Mouse (Mus musculus) heart, adult 11 months (tissue): ENCODE measurements around the gene Nms.

Experiments
- DNase-seq: peaks from one replicate; pipeline ENCODE4 v3.0.0; 2022

Gene Nms

GRCm38 (mm10) chr1:38938849-38939248 lies at the start of gene Nms:
Gene Nms, plus strand, starts transcription at chr1:38939149.
- no peak for DNase-seq

GRCm38 (mm10) chr1:38891444-38891843 lies 47.5 kb upstream of the Nms start:
- peak; percentile 22 for DNase-seq

- DNase-seq, result no peak
Observed at GRCm38 (mm10) chr1:38893081-38893480, 45.9 kb upstream of the Nms start.

GRCm38 (mm10) chr1:38897431-38898248 lies 41.3 kb upstream of the Nms start, which contains the start of gene Chst10:
Gene Chst10, minus strand, starts transcription at chr1:38898161.
- DNase-seq, result peak; percentile 95

- no peak for DNase-seq
Observed at GRCm38 (mm10) chr1:38902571-38902970, 36.4 kb upstream of the Nms start.

- DNase-seq, result no peak
Observed at GRCm38 (mm10) chr1:38903985-38904384, 35.0 kb upstream of the Nms start.

- DNase-seq, result no peak
Observed at GRCm38 (mm10) chr1:38928996-38929395, 10.0 kb upstream of the Nms start.

GRCm38 (mm10) chr1:38929468-38929867 lies 9.5 kb upstream of the Nms start:
- DNase-seq, result no peak

GRCm38 (mm10) chr1:38930767-38931166 lies 8.2 kb upstream of the Nms start:
- no peak for DNase-seq

GRCm38 (mm10) chr1:38934668-38935067 lies 4.3 kb upstream of the Nms start:
- no peak for DNase-seq

GRCm38 (mm10) chr1:38936780-38937179 lies 2.2 kb upstream of the Nms start:
- no peak for DNase-seq

GRCm38 (mm10) chr1:38939608-38940007 lies 659 bp downstream of the Nms start:
- no peak for DNase-seq

GRCm38 (mm10) chr1:38956457-38956856 lies 17.5 kb downstream of the Nms start:
- DNase-seq, result peak; percentile 18

GRCm38 (mm10) chr1:38969116-38969515 lies 30.2 kb downstream of the Nms start:
- DNase-seq, result peak; percentile 79

- DNase-seq, result no peak
Observed at GRCm38 (mm10) chr1:38971712-38972111, 32.8 kb downstream of the Nms start.

GRCm38 (mm10) chr1:38972986-38973592 lies 34.1 kb downstream of the Nms start:
- peak; percentile 66 for DNase-seq

GRCm38 (mm10) chr1:38979953-38980352 lies 41.0 kb downstream of the Nms start:
- peak; percentile 86 for DNase-seq

- peak; percentile 5 for DNase-seq
Observed at GRCm38 (mm10) chr1:38983870-38984269, 44.9 kb downstream of the Nms start.

- peak; percentile 34 for DNase-seq
Observed at GRCm38 (mm10) chr1:38985308-38985707, 46.4 kb downstream of the Nms start, which contains the start of gene Pdcl3. Gene Pdcl3, plus strand, starts transcription at chr1:38985608.

GRCm38 (mm10) chr1:38987080-38987864 lies 48.3 kb downstream of the Nms start:
- DNase-seq, result peak; percentile 100

GRCm38 (mm10) chr1:38987865-38988211 lies 48.9 kb downstream of the Nms start:
- no peak for DNase-seq

GRCm38 (mm10) chr1:38988357-38988756 lies 49.4 kb downstream of the Nms start:
- peak; percentile 78 for DNase-seq

GRCm38 (mm10) chr1:38992365-38992764 lies 53.4 kb downstream of the Nms start:
- DNase-seq, result peak; percentile 71
